Mouse (Mus musculus) forebrain, embryonic 14.5 days (tissue): Measurements from ENCODE around the gene Plch2. TPM values are rescaled to one million over a fixed set of nuclear protein-coding genes. Genes with fewer than 3 reads are reported as not detected.

Source experiments
- ATAC-seq: fragments of 200-750 bp; cut with Nextera tagmentation; 2 replicates; pipeline ENCODE4 v1.8.0; 2017; ENCODE audit warnings: mild to moderate bottlenecking, moderate library complexity
- DNase-seq: peaks from one replicate; pipeline ENCODE4 v3.0.0-alpha.2; 2015; ENCODE audit warnings: low spot score
- H3K27ac ChIP-seq: fragments of 300-500 bp; sonication (generic); 2 replicates; pipeline ENCODE4 v1.5.1; 2014; ENCODE audit warnings: low read depth, mild to moderate bottlenecking, control low read depth, low read length, moderate library complexity
- H3K27me3 ChIP-seq: fragments of 300-500 bp; sonication (generic); replicated peaks from 2 replicates; pipeline ENCODE4 v1.6.1; 2014; ENCODE audit warnings: low read length, control low read depth, mixed read lengths; ENCODE audit not compliant: control insufficient read depth, insufficient read depth
- H3K36me3 ChIP-seq: fragments of 300-500 bp; sonication (generic); 2 replicates; pipeline ENCODE4 v1.6.1; 2014; ENCODE audit warnings: low read length, control low read depth; ENCODE audit not compliant: control insufficient read depth, insufficient read depth
- H3K4me1 ChIP-seq: fragments of 300-500 bp; sonication (generic); 2 replicates; pipeline ENCODE4 v1.6.1; 2014; ENCODE audit warnings: antibody characterized with exemption, low read length, control low read depth; ENCODE audit not compliant: control insufficient read depth, insufficient read depth
- H3K4me2 ChIP-seq: fragments of 300-500 bp; sonication (generic); 2 replicates; pipeline ENCODE4 v1.6.1; 2014; ENCODE audit warnings: mild to moderate bottlenecking, control low read depth, low read length
- H3K4me3 ChIP-seq: fragments of 300-500 bp; sonication (generic); 2 replicates; pipeline ENCODE4 v1.5.1; 2014; ENCODE audit warnings: low read depth, low read length, control low read depth
- H3K9ac ChIP-seq: fragments of 300-500 bp; sonication (generic); 2 replicates; pipeline ENCODE4 v1.6.1; 2014; ENCODE audit warnings: mild to moderate bottlenecking, low read length, control low read depth, moderate library complexity
- H3K9me3 ChIP-seq: fragments of 300-500 bp; sonication (generic); replicated peaks from 2 replicates; pipeline ENCODE4 v1.6.1; 2016; ENCODE audit warnings: low read length, control low read depth, mixed read lengths; ENCODE audit not compliant: control insufficient read depth
- WGBS: fragments of 180-500 bp; shearing (Covaris S2); extraction: QIAGEN DNeasy Blood & Tissue Kit; methylation state at CpG from one replicate; pipeline ENCODE4 v1.1.7; 2014; 5-methylcytosine and 5-hydroxymethylcytosine counted together
- polyA plus RNA-seq: library from polyadenylated mRNA; unstranded; fragments of >200 nt; fragmentation: Nextera tagmentation; extraction: Ambion mirVana; gene quantifications from 2 replicates; pipeline ENCODE4 v1.2.1, GENCODE M21; 2014

Plch2 gene
- polyA plus RNA-seq, 1 experiment from 2014 or later = 6.2 TPM

DNA sequence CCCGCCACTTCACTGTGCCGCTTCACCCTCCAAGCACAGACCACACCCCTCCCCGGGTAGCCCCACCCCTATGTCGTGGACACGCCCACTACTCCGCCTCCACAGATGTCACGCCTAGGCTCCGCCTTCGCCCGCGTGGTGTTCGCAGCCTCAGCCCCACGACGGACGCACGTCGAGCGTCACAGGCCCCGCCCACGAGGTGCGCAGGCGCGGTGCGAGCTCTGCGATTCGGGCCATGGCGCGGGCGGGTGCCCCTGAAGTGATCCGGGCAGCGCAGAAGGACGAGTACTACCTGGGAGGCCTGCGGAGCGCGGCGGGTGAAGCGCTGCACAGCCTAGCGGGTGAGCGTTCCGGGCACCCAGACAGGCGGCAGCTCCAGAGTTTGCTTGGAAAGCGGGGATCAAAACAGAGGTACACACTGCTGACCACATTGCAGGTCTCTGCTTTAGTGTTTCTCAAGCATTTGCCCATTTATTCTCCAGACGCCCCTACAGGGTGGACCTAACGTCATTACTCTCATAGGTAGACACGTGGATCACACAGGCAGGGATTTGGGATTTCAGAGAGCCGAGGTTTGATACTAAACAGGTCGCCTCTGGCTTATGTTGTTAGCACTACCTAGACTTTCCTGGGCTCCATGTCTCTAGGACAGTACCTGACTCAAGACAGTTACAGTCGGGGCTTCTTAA lies 10.4 kb upstream of the Plch2 start, which contains the start of gene Pex10:
Pex10 (plus strand) TSS at position 183 of the 689 bp plus-strand sequence.
- Histone ChIP-seq H3K9me3 (no peaks in the 10 kb centered on the region), H3K4me3 (peak within 1 kb of the TSS; percentile 65), H3K27ac (peak within 1 kb of the TSS; percentile 77), H3K4me2 (peak within 1 kb of the TSS; percentile 86), H3K9ac (peak within 1 kb of the TSS; percentile 82), H3K36me3 (peaks cover 41% of the 10 kb centered on the region), H3K4me1 (peaks cover 10% of the 10 kb centered on the region), H3K27me3 (no peaks in the 10 kb centered on the region)
- DNase-seq (peak; percentile 98), ATAC-seq (peak; percentile 92)
- under 1% methylated on average over 48 of the region's 48 CpGs for WGBS

- Histone ChIP-seq H3K4me1 (peaks cover 10% of the 10 kb centered on the region), H3K27ac (peak overlapping the region; percentile 77), H3K9me3 (no peaks in the 10 kb centered on the region), H3K4me2 (peak overlapping the region; percentile 86), H3K36me3 (peaks cover 33% of the 10 kb centered on the region), H3K27me3 (no peaks in the 10 kb centered on the region), H3K4me3 (peak overlapping the region; percentile 65), H3K9ac (peak overlapping the region; percentile 33)
- peak; percentile 97 for DNase-seq
- ATAC-seq = peak; percentile 69
- WGBS = 8% methylated on average over 15 of the region's 15 CpGs
These were observed 9.6 kb upstream of the Plch2 start for GRCm38 (mm10) chr4:155065970-155066833.

GRCm38 (mm10) chr4:155064474-155064873 lies 7.9 kb upstream of the Plch2 start:
- Histone ChIP-seq H3K9ac (peak overlapping the region; percentile 10; the same call in 1 of the 2 replicates), H3K4me3 (no peak overlapping the region), H3K4me1 (peaks cover 10% of the 10 kb centered on the region), H3K36me3 (peaks cover 16% of the 10 kb centered on the region), H3K27ac (no peak overlapping the region), H3K4me2 (no peak overlapping the region), H3K27me3 (no peaks in the 10 kb centered on the region), H3K9me3 (no peaks in the 10 kb centered on the region)
- DNase-seq (no peak), ATAC-seq (no peak)
- WGBS = 72% methylated on average over 2 of the region's 2 CpGs

GRCm38 (mm10) chr4:155063895-155064294 lies 7.3 kb upstream of the Plch2 start:
- H3K9ac ChIP-seq = peak overlapping the region; percentile 10; the same call in 1 of the 2 replicates
- no peaks in the 10 kb centered on the region for H3K27me3 ChIP-seq
- H3K4me2 ChIP-seq = no peak overlapping the region
- H3K4me1 ChIP-seq = peaks cover 10% of the 10 kb centered on the region
- H3K4me3 ChIP-seq = no peak overlapping the region
- peaks cover 10% of the 10 kb centered on the region for H3K36me3 ChIP-seq
- 54% methylated on average over 3 of the region's 3 CpGs for WGBS
- no peaks in the 10 kb centered on the region for H3K9me3 ChIP-seq
- no peak overlapping the region for H3K27ac ChIP-seq
- DNase-seq = no peak
- ATAC-seq = no peak

- Histone ChIP-seq H3K9me3 (no peaks in the 10 kb centered on the region), H3K27me3 (no peaks in the 10 kb centered on the region), H3K4me3 (no peak overlapping the region), H3K4me1 (peaks cover 12% of the 10 kb centered on the region), H3K36me3 (no peaks in the 10 kb centered on the region), H3K27ac (no peak overlapping the region), H3K4me2 (no peak overlapping the region), H3K9ac (no peak overlapping the region)
- no peak for ATAC-seq
- 36% methylated on average over 10 of the region's 10 CpGs for WGBS
- DNase-seq = no peak
These were observed 1.7 kb upstream of the Plch2 start for GRCm38 (mm10) chr4:155058325-155058724.

GRCm38 (mm10) chr4:155050116-155050515 lies 6.5 kb downstream of the Plch2 start:
- Histone ChIP-seq H3K9me3 (no peaks in the 10 kb centered on the region), H3K4me2 (no peak overlapping the region), H3K27me3 (no peaks in the 10 kb centered on the region), H3K27ac (no peak overlapping the region), H3K36me3 (no peaks in the 10 kb centered on the region), H3K4me1 (peaks cover 6% of the 10 kb centered on the region; the same call in 1 of the 2 replicates), H3K4me3 (no peak overlapping the region), H3K9ac (no peak overlapping the region)
- ATAC-seq = no peak
- 79% methylated on average over 7 of the region's 7 CpGs for WGBS
- no peak for DNase-seq

DNA sequence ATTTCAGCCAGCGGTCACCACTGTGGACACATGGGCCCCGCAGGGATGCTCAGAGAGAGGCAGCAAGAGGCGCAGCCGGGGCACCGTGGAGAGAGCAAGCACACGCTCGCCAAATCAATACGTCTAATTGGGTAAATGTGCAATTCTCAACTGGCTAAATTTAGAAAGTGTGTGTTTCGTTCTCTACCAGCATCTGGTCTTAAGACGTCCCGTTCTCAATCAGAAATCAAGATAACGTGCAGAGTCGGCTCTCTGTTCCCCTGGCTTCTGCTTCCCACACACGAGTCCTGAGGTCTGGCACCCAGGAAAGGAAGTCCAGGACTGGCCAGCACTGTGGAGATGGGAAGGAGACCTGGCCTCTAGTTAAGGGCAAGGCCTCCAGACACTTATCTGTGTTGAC lies 9.9 kb downstream of the Plch2 start:
- Histone ChIP-seq H3K4me1 (no peaks in the 10 kb centered on the region), H3K4me3 (no peak overlapping the region), H3K9me3 (no peaks in the 10 kb centered on the region), H3K27me3 (peaks cover 27% of the 10 kb centered on the region), H3K36me3 (no peaks in the 10 kb centered on the region), H3K27ac (no peak overlapping the region), H3K9ac (no peak overlapping the region), H3K4me2 (no peak overlapping the region)
- ATAC-seq (no peak), DNase-seq (no peak)
- 87% methylated on average over 14 of the region's 14 CpGs for WGBS

DNA sequence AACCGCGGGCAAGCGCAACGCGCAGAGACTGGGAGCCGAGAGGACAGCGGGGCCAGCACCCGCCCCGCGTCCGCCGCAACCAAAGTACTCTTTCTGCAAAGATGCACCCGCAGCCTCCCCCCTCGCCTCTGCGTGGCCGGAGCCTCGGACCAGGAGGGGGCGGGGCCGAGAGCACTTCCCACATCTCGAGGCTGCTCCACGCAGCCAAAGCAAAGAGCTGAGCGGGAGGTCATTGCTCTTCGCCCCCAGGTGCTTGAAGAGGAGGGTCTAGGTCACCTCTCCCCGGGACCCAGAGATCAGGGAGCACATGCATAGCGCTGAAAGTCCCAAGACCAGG lies 13.3 kb downstream of the Plch2 start:
- Histone ChIP-seq H3K4me1 (peaks cover 9% of the 10 kb centered on the region), H3K27me3 (peaks cover 32% of the 10 kb centered on the region), H3K4me3 (peak overlapping the region; percentile 43), H3K9ac (peak overlapping the region; percentile 65), H3K27ac (no peak overlapping the region), H3K36me3 (no peaks in the 10 kb centered on the region), H3K9me3 (no peaks in the 10 kb centered on the region), H3K4me2 (peak overlapping the region; percentile 73)
- DNase-seq = no peak
- under 1% methylated on average over 24 of the region's 25 CpGs for WGBS
- ATAC-seq = no peak; the same call in 1 of the 2 replicates
